Mouse (Mus musculus): ENCODE results near the gene C4bp. TPM values are rescaled to one million over a fixed set of nuclear protein-coding genes. Genes with fewer than 3 reads are reported as not detected.

C4bp gene
- polyA plus RNA-seq, 1 experiment = not detected

DNA sequence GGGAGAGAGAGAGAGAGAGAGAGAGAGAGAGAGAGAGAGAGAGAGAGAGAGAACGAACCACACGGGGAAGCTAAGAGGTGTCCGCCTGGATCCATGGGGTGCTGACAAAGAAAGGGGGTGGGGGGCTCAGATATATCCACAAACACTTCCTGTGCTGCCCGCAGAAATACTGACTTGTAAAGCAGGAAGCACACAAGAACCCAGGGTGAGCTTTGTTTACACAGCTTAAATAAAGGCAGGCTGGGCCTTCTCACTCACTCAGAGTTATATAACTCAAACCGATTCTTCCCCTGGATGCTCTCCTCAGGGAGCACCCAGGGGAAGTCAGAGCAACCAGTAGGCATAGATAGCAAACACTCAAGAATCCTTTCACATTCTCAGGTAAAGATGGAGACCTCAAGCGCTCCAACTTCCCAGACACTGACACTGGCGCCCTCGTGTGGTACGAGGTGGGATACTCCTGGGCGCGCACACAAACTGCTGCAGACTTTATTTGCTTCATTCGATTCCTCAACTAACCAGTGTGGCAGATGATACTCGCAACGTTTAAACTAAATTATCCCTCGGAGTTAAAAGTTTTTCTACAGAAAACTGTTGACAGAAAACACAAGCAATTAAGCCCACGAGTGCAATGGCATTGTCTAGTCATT is 27.5 kb downstream of the C4bp start:
- no peaks in the 10 kb centered on the region for H3K36me3 ChIP-seq (ENCODE audit: control insufficient read depth, insufficient read depth, low read length)
- TF ChIP-seq CTCF (IDR thresholded peaks at IDR 0.05; ENCODE audit: control insufficient read depth, insufficient read depth, insufficient replicate concordance, low read depth, low read length) (peak; percentile 93), POLR2A (IDR thresholded peaks at IDR 0.05; ENCODE audit: control insufficient read depth, low read depth, low read length) (no peak)
- H3K27me3 ChIP-seq (ENCODE audit: control insufficient read depth, insufficient read depth, low read length) = no peaks in the 10 kb centered on the region
- H3K27ac ChIP-seq (ENCODE audit: control insufficient read depth, insufficient read depth, low read depth, low read length) = no peak overlapping the region
- H3K4me3 ChIP-seq (ENCODE audit: control insufficient read depth, low read depth, low read length) = no peak overlapping the region; the same call in 1 of the 2 replicates
- H3K4me1 ChIP-seq (ENCODE audit: control insufficient read depth, insufficient read depth, low read length) = peaks cover 4% of the 10 kb centered on the region

DNA sequence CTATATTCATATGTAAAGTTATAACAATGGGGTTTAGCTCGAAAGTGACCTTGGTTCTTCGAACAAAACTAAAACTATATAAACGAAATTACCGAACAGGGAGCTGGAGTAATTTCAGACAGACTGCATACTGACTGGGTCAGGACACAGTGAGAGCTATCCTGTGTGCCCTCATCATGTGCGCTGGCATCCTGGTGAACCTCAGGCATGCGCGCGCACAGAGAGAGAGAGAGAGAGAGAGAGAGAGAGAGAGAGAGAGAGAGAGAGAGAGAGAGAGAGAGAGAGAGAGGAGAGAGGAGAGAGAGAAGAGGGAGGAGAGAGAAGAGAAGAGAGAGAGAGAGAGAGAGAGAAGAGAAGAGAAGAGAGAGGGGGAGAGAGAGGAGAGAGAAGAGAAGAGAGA is 28.1 kb downstream of the C4bp start:
- no peak overlapping the region for H3K4me3 ChIP-seq (ENCODE audit: control insufficient read depth, low read depth, low read length)
- TF ChIP-seq POLR2A (IDR thresholded peaks at IDR 0.05; ENCODE audit: control insufficient read depth, low read depth, low read length) = no peak
- TF ChIP-seq CTCF (IDR thresholded peaks at IDR 0.05; ENCODE audit: control insufficient read depth, insufficient read depth, insufficient replicate concordance, low read depth, low read length) = no peak

DNA sequence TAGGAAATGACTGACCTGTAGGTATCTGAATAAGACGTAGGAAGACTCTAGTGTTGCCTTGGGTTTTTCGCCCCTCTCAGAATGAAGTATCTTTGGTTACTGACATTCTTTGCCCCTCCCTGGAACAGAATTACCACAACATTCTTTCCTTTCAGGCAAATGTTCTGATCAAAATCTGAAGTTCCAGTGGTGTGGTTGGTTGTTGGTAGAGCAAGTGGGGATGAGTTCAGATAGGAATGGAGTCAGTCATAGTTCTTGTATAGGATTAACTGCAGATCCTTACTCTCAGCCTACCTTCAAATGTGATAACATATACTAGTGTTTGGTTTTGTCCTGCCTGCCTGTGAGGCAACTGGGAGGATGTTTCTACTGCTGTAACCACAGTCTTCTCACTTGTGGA is 31.9 kb downstream of the C4bp start, which contains the start of gene Zp3r:
Gene Zp3r, minus strand, starts transcription at position 101 of the 400 bp plus-strand sequence.
- TF ChIP-seq POLR2A (IDR thresholded peaks at IDR 0.05; ENCODE audit: control insufficient read depth, low read depth, low read length) (no peak), CTCF (IDR thresholded peaks at IDR 0.05; ENCODE audit: control insufficient read depth, insufficient read depth, insufficient replicate concordance, low read depth, low read length) (no peak)
- H3K27me3 ChIP-seq (ENCODE audit: control insufficient read depth, insufficient read depth, low read length) = no peaks in the 10 kb centered on the region
- no peak within 1 kb of the TSS for H3K27ac ChIP-seq (ENCODE audit: control insufficient read depth, insufficient read depth, low read depth, low read length)
- H3K4me1 ChIP-seq (ENCODE audit: control insufficient read depth, insufficient read depth, low read length) = peaks cover 4% of the 10 kb centered on the region
- H3K36me3 ChIP-seq (ENCODE audit: control insufficient read depth, insufficient read depth, low read length) = no peaks in the 10 kb centered on the region
- peak within 1 kb of the TSS; percentile 85 for H3K4me3 ChIP-seq (ENCODE audit: control insufficient read depth, low read depth, low read length)

More for the DNA sequence above, 28.1 kb downstream of the C4bp start:
- Histone ChIP-seq H3K27me3 (ENCODE audit: control insufficient read depth, insufficient read depth, low read length) (no peaks in the 10 kb centered on the region), H3K4me1 (ENCODE audit: control insufficient read depth, insufficient read depth, low read length) (peaks cover 4% of the 10 kb centered on the region), H3K27ac (ENCODE audit: control insufficient read depth, insufficient read depth, low read depth, low read length) (no peak overlapping the region), H3K36me3 (ENCODE audit: control insufficient read depth, insufficient read depth, low read length) (no peaks in the 10 kb centered on the region)

DNA sequence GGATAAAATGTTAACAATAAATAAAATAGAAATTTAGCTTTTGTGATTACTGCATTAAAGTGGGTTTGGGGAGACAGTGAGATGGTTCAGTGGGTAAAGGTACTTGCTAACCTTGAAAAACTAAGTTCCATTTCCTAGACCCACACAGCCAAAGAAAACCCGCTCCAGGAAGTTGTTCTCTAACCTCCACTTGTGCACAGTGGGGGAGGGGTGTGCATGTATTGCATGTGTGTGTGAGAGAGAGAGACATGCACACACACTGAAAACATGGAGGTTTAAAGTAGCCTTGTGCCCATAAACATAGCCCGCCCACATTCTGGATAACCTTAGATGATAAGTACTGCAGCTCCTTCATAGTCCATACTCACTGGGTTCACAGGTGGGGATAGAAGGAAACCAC is 65.1 kb downstream of the C4bp start:
- Histone ChIP-seq H3K27ac (ENCODE audit: control insufficient read depth, insufficient read depth, low read depth, low read length) (no peak overlapping the region), H3K27me3 (ENCODE audit: control insufficient read depth, insufficient read depth, low read length) (no peaks in the 10 kb centered on the region), H3K4me3 (ENCODE audit: control insufficient read depth, low read depth, low read length) (no peak overlapping the region), H3K4me1 (ENCODE audit: control insufficient read depth, insufficient read depth, low read length) (no peaks in the 10 kb centered on the region), H3K36me3 (ENCODE audit: control insufficient read depth, insufficient read depth, low read length) (no peaks in the 10 kb centered on the region)
- no peak for TF ChIP-seq CTCF (IDR thresholded peaks at IDR 0.05; ENCODE audit: control insufficient read depth, insufficient read depth, insufficient replicate concordance, low read depth, low read length)
- no peak for TF ChIP-seq POLR2A (IDR thresholded peaks at IDR 0.05; ENCODE audit: control insufficient read depth, low read depth, low read length)

DNA sequence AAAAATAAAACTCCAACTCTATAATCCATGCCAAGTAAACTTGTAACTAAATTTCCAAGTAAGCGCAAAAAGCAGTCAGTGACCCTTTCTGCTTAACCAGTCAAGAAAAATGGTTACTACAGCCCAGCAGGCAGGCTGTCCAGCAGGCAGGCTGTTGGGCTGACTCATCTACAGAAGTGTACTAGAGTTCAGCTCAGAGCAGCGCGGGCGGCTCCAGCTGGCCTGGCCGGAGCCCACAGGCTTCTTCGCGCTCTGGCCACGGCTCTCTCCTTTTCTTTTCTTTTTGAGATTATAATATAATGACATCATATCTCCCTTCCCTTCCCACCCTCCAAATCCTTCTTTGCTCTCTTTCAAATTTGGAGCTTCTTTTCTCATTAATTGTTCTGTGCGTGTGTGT is 72.8 kb downstream of the C4bp start:
- Histone ChIP-seq H3K27me3 (ENCODE audit: control insufficient read depth, insufficient read depth, low read length) (no peaks in the 10 kb centered on the region), H3K27ac (ENCODE audit: control insufficient read depth, insufficient read depth, low read depth, low read length) (no peak overlapping the region), H3K36me3 (ENCODE audit: control insufficient read depth, insufficient read depth, low read length) (no peaks in the 10 kb centered on the region), H3K4me1 (ENCODE audit: control insufficient read depth, insufficient read depth, low read length) (no peaks in the 10 kb centered on the region), H3K4me3 (ENCODE audit: control insufficient read depth, low read depth, low read length) (no peak overlapping the region)
- TF ChIP-seq CTCF (IDR thresholded peaks at IDR 0.05; ENCODE audit: control insufficient read depth, insufficient read depth, insufficient replicate concordance, low read depth, low read length) = no peak
- TF ChIP-seq POLR2A (IDR thresholded peaks at IDR 0.05; ENCODE audit: control insufficient read depth, low read depth, low read length) = no peak

Other genes with a start within 250 kb of the C4bp start
- gene Cd55b, start 238.6 kb downstream of the C4bp start, polyA plus RNA-seq (2012; rRNA removed) = 183 and 221 TPM in 2 replicates
- gene Cd55, start 198.9 kb downstream of the C4bp start, polyA plus RNA-seq (2012; rRNA removed) = 27.3 and 37.4 TPM in 2 replicates
- gene Zp3r, start 32.0 kb downstream of the C4bp start, polyA plus RNA-seq (2012; rRNA removed) = 109 and 160 TPM in 2 replicates
- gene Gm29427, start 54.2 kb upstream of the C4bp start, polyA plus RNA-seq (2012; rRNA removed) = 0.96 and 1.5 TPM in 2 replicates
- gene Yod1, start 55.7 kb upstream of the C4bp start, polyA plus RNA-seq (2012; rRNA removed) = 10.4 and 11.2 TPM in 2 replicates
- 30.9 and 33.0 TPM in 2 replicates for gene Pfkfb2, start 67.6 kb upstream of the C4bp start, polyA plus RNA-seq (2012; rRNA removed)
- 1.8 TPM in 2 replicates for gene AA986860, start 70.3 kb upstream of the C4bp start, polyA plus RNA-seq (2012; rRNA removed)
- 0.14 and 0.23 TPM in 2 replicates for gene Fcamr, start 139.3 kb upstream of the C4bp start, polyA plus RNA-seq (2012; rRNA removed)
- 0.17 and 0.36 TPM in 2 replicates for gene Pigr, start 165.1 kb upstream of the C4bp start, polyA plus RNA-seq (2012; rRNA removed)
- gene Fcmr, start 204.0 kb upstream of the C4bp start, polyA plus RNA-seq (2012; rRNA removed) = 18.7 and 29.0 TPM in 2 replicates
- gene Il24, start 225.8 kb upstream of the C4bp start, polyA plus RNA-seq (2012; rRNA removed) = not detected in 2 replicates
- not detected in 2 replicates for gene Il20, start 249.8 kb upstream of the C4bp start, polyA plus RNA-seq (2012; rRNA removed)